Mouse (Mus musculus) duodenum, adult 2 months (tissue): ENCODE results near the gene Gtf2i. TPM values are rescaled to one million over a fixed set of nuclear protein-coding genes. Genes with fewer than 3 reads are reported as not detected.

Experiments
- polyA plus RNA-seq: library from polyadenylated mRNA; depleted of rRNA; stranded (reverse); fragments of >200 nt; gene quantifications from 2 replicates; pipeline ENCODE4 v1.2.3, GENCODE M21; 2012; ENCODE audit warnings: low replicate concordance; rRNA removed

Gtf2i gene
- 22.8 and 30.3 TPM in 2 replicates for polyA plus RNA-seq

DNA sequence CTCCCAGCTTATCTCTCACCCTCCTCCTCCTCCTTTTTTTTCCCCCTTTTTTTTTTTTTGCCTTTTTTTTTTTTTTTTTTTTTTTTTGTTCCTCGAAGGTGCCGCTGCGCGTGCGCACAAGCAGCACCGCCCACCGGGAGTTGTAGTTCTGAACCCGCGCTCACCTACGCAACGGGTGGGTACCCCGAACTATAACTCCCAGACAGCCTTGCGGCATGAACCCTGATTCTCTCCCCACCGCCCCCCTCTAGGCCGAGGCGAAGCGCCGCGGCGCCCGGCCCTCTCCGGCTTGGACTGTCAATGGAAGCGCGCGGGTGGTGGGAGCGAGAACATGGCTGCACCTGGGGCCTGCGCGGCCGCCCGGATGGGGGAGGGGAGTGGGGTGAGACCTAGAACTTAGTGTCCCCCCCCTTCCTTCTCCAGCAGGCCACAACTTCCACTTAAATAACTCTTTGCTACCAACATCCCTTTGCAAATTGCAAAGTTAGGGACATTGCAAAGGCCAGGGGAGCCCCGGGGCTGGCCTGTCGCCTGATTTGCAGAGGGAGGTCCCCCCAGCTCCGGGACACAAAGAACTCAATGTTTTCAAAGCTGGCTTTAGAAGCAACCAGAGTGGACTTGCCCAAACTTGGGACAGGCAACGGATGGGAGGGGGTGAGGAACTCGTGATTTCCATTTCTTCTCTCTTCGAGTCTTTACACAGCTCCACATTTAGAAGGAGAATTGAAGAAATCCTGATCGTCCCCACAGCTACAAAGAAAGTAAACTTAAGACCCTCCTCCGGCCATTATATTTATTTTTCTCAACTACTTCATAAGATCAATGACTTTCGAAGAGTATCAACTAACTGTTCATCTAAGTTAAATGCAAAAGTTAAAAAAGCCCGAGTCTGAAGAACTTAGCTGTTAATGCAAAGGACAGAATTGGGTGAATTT, at the start of gene Gtf2i:
Gene Gtf2i (minus strand): TSS at position 73 of the 935 bp plus-strand sequence.

DNA sequence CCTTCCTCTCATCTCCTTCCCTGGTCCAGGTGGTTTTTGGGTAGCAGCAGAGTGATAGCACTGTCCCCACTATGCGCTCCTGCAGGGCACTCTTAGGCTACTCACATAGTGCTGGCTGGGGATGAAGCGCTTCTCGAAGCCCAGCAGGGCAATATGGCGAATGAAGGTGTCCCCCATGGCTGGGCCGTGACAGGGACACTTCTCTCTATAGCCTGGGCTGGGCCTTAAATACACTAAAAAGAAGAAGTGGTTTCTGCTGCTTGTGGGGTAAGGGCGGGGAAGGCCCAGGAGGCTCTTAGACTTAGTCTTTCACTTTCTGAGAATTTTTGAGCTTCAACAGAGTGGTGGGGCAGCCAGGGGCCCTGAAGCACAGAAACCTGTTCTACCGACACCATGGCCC, 85.2 kb downstream of the Gtf2i start, which contains the start of gene Ncf1:
Gene Ncf1 (minus strand): TSS at position 235 of the 400 bp plus-strand sequence.

Other genes starting within 250 kb of the Gtf2i start
- gene Castor2, start 215.0 kb downstream of the Gtf2i start, polyA plus RNA-seq, result 10.7 and 15.2 TPM in 2 replicates
- gene Rcc1l, start 138.0 kb downstream of the Gtf2i start, polyA plus RNA-seq, result 10.7 and 13.9 TPM in 2 replicates
- gene Gtf2ird2, start 130.7 kb downstream of the Gtf2i start, polyA plus RNA-seq, result 2.7 and 3.8 TPM in 2 replicates
- 8.5 and 20.1 TPM in 2 replicates for gene Ncf1, start 85.1 kb downstream of the Gtf2i start, polyA plus RNA-seq
- gene Gtf2ird1, start 142.0 kb upstream of the Gtf2i start, polyA plus RNA-seq, result 22.5 and 27.8 TPM in 2 replicates
- gene Clip2, start 237.7 kb upstream of the Gtf2i start, polyA plus RNA-seq, result 33.0 and 34.5 TPM in 2 replicates
- gene Syna, start 245.4 kb upstream of the Gtf2i start, polyA plus RNA-seq, result 2.9 and 8.1 TPM in 2 replicates